Mouse (Mus musculus) liver, embryonic 14.5 days (tissue): ENCODE measurements around the gene Dock4. TPM values are rescaled to one million over a fixed set of nuclear protein-coding genes. Genes with fewer than 3 reads are reported as not detected.
A peak's percentile ranks its signal among the peaks of the same experiment; 100 is the strongest.

ENCODE experiments used
- ATAC-seq: fragments of 200-750 bp; cut with Nextera tagmentation; 2 replicates; pipeline ENCODE4 v1.8.0; 2017; ENCODE audit warnings: moderate number of reproducible peaks, mild to moderate bottlenecking, moderate library complexity; ENCODE audit not compliant: insufficient read depth
- DNase-seq, 3 experiments: peaks; one replicate each; pipeline ENCODE4 v3.0.0-alpha.2; 2012 to 2013; ENCODE audit warnings: low read depth in 3 of 3, low spot score in 3 of 3
- H3K27ac ChIP-seq: fragments of 300-500 bp; sonication (generic); 2 replicates; pipeline ENCODE4 v1.5.1; 2014; ENCODE audit warnings: moderate library complexity, mild to moderate bottlenecking, control low read depth, inconsistent platforms
- H3K27me3 ChIP-seq: fragments of 300-500 bp; sonication (generic); 2 replicates; pipeline ENCODE4 v1.6.1; 2014; ENCODE audit warnings: mild to moderate bottlenecking, low read length, moderate library complexity; ENCODE audit not compliant: control insufficient read depth, insufficient read depth
- H3K36me3 ChIP-seq: fragments of 300-500 bp; sonication (generic); replicated peaks from 2 replicates; pipeline ENCODE4 v1.6.1; 2014; ENCODE audit warnings: low read depth; ENCODE audit not compliant: control insufficient read depth, insufficient read depth
- H3K4me1 ChIP-seq, 2 experiments: fragments of 200-500 bp in 1 of 2; fragments of 300-500 bp in 1 of 2; sonication (generic) in 1 of 2; replicated peaks; 2 replicates each; pipeline ENCODE4 v1.6.1; 2012 to 2014; ENCODE audit warnings: antibody characterized with exemption in 1 of 2, inconsistent platforms in 1 of 2, low read length in 1 of 2; ENCODE audit not compliant: control insufficient read depth in 2 of 2, insufficient read depth in 2 of 2
- H3K4me2 ChIP-seq: fragments of 300-500 bp; sonication (generic); 2 replicates; pipeline ENCODE4 v1.6.1; 2014; ENCODE audit warnings: low read depth, mild to moderate bottlenecking, control low read depth, moderate library complexity
- H3K4me3 ChIP-seq, 2 experiments: fragments of 200-500 bp in 1 of 2; fragments of 300-500 bp in 1 of 2; sonication (generic) in 1 of 2; 2 replicates each; pipeline ENCODE4 v1.5.1; 2012 to 2014; ENCODE audit warnings: low read depth in 2 of 2, low read length in 2 of 2, mild to moderate bottlenecking in 2 of 2, control low read depth in 1 of 2, inconsistent platforms in 1 of 2, moderate library complexity in 1 of 2; ENCODE audit not compliant: insufficient read depth in 1 of 2
- H3K9ac ChIP-seq: fragments of 300-500 bp; sonication (generic); replicated peaks from 2 replicates; pipeline ENCODE4 v1.6.1; 2014; ENCODE audit warnings: mild to moderate bottlenecking, control low read depth, moderate library complexity
- H3K9me3 ChIP-seq: fragments of 300-500 bp; sonication (generic); 2 replicates; pipeline ENCODE4 v1.6.1; 2016; ENCODE audit warnings: low read length, mixed read lengths; ENCODE audit not compliant: control insufficient read depth
- CTCF ChIP-seq: IDR thresholded peaks from 2 replicates; pipeline ENCODE4 v1.5.1; 2016; ENCODE audit warnings: antibody characterized with exemption, low read depth, control low read depth
- EP300 ChIP-seq: IDR thresholded peaks from 2 replicates; pipeline ENCODE4 v1.6.1; 2016; ENCODE audit warnings: antibody characterized with exemption, low read depth
- WGBS: fragments of 180-500 bp; shearing (Covaris S2); extraction: QIAGEN DNeasy Blood & Tissue Kit; methylation state at CpG from one replicate; pipeline ENCODE4 v1.1.7; 2014; ENCODE audit not compliant: insufficient replicate concordance; 5-methylcytosine and 5-hydroxymethylcytosine counted together
- polyA plus RNA-seq, 2 experiments: library from polyadenylated mRNA; depleted of rRNA in 1 of 2; stranded (reverse) in 1 of 2; unstranded in 1 of 2; fragments of >200 nt; fragmentation: Nextera tagmentation in 1 of 2; extraction: Ambion mirVana in 1 of 2; gene quantifications; 2 replicates each; pipeline versions ENCODE4 v1.2.1 to v1.2.3; 2012 to 2014

Gene Dock4
- polyA plus RNA-seq (2012; rRNA removed) (0.39 and 0.49 TPM in 2 replicates), polyA plus RNA-seq (2014; fragmentation: Nextera tagmentation; extraction: Ambion mirVana) (0.37 and 0.57 TPM in 2 replicates)

DNA sequence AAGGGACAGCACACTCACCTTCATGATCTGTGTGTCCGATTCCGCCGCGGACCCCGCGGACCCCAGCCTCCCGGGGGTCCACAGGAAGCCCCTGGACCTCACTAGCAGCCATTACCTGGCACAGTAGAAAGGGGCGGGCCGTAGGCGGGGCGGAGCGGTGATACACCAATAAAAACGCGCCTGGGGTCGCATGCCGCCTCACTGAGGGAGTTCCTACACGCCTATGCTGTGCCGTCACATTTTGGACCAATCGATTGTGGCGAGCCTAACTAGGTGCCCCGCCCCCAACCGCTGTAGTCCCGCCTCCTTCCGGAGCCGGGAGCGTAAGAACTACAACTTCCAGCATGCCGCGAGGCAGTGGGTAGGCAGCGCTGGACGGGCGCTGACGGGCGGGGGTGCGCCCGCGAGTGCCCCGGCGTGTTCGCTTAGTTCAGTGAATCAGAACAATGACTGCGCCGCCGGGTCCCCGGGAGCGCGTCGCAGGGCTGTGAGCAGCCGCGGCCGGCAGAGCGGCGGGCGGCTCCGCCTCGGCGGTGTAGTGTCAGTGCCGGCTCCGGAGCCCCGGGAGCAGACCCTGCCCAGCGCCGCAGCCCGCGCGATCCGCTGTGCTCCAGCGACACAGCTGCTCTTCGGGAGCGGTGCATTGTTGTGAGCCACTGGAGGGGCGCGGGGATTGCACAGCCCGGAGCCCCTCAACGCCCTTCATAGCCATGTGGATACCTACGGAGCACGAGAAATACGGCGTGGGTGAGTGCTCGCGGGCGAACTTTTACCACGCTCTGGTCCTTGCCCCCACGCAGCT, at the start of gene Dock4, which contains the start of gene Zfp277:
TSS of gene Dock4 (plus strand) at position 305 of the 802 bp plus-strand sequence.
TSS of gene Zfp277 (minus strand) at position 255 of the 802 bp plus-strand sequence.
- peak within 1 kb of the TSS; percentile 69 for H3K9ac ChIP-seq
- H3K4me2 ChIP-seq, result peak within 1 kb of the TSS; percentile 88
- H3K4me1 ChIP-seq, result peaks cover 2 to 5% of the 10 kb centered on the region in 2 experiments; a peak in 3 of 4 replicates
- H3K27ac ChIP-seq, result no peak within 1 kb of the TSS
- DNase-seq (peak; percentile 94 to 95 (median 95)), ATAC-seq (peak; percentile 99)
- H3K36me3 ChIP-seq, result no peaks in the 10 kb centered on the region
- no peaks in the 10 kb centered on the region for H3K9me3 ChIP-seq
- under 1% methylated on average over 80 of the region's 80 CpGs for WGBS
- TF ChIP-seq CTCF, result no peak
- TF ChIP-seq EP300, result no peak
- peak within 1 kb of the TSS; percentile 82 to 89 for H3K4me3 ChIP-seq
- peaks cover 34% of the 10 kb centered on the region for H3K27me3 ChIP-seq

DNA sequence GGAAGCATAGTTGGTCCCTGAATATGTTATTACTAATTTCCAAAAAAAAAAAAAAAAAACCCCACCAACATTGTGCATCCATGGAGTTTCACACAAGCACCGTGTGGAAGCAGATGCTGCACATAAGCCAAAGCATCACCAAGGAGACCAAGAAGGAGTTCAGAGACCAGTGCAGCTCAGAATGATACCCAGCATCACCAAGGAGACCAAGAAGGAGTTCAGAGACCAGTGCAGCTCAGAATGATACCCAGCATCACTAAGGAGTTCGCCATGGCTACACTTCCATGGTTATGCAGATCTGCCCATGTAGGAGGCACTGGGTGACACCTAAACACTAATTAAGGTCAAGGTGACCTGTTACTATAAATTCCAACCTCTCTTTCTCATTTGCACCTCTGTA, 46.8 kb upstream of the Dock4 start:
- Histone ChIP-seq H3K4me2 (no peak overlapping the region), H3K27me3 (no peaks in the 10 kb centered on the region), H3K36me3 (no peaks in the 10 kb centered on the region), H3K4me1 (no peaks in the 10 kb centered on the region), H3K4me3 (no peak overlapping the region), H3K9ac (no peak overlapping the region), H3K9me3 (no peaks in the 10 kb centered on the region), H3K27ac (no peak overlapping the region)
- DNase-seq, result no peak
- WGBS, result 62% methylated on average over 2 of the region's 2 CpGs
- ATAC-seq, result no peak
- TF ChIP-seq EP300, result no peak
- TF ChIP-seq CTCF, result no peak

DNA sequence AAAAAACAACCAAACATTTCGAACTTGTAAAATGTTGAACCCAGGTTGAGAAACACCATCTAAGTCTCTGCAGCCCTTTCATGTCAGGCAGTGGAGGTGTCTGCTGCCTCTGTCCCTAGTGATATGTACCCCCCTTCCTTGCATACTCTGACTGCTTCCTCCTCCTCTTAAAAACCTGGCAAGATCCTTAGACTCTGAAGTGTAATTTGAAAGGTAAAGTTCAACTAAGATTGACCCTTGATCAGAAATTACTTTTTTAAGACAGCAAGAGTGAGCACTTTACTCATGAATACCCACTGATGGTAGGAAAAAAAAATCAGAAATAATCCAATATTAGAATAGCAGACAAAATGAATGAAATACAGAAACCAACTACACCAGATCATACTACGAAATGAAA, 46.4 kb upstream of the Dock4 start:
- no peaks in the 10 kb centered on the region for H3K27me3 ChIP-seq
- no peak for DNase-seq
- WGBS, result 64% methylated on average over 2 of the region's 2 CpGs

DNA sequence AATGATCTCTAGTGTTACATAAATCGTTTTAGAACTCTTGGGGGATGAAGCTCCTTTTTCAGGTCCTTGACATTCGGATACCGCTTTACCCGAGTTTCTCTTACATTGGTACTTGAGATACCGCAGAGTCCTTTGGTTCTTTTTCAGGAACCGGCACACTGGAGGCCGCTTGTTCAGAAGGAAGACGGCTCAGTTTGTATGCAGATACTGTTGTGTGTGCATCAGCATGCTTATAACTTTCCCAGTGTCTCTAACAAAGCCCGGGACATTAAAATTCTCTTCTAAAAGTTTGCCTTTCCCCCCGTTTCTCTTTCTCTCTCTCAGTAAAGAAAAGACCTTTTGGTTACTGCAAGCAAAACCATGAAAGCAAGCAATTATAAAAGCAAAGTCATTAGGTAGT, 45.9 kb upstream of the Dock4 start:
- no peak for DNase-seq
- H3K9me3 ChIP-seq, result no peaks in the 10 kb centered on the region
- no peak overlapping the region for H3K4me3 ChIP-seq
- 77% methylated on average over 10 of the region's 10 CpGs for WGBS
- no peak for TF ChIP-seq EP300
- no peak for TF ChIP-seq CTCF
- H3K4me1 ChIP-seq, result no peaks in the 10 kb centered on the region
- no peak for ATAC-seq
- H3K4me2 ChIP-seq, result no peak overlapping the region
- no peaks in the 10 kb centered on the region for H3K27me3 ChIP-seq
- no peak overlapping the region for H3K9ac ChIP-seq
- no peaks in the 10 kb centered on the region for H3K36me3 ChIP-seq
- no peak overlapping the region for H3K27ac ChIP-seq

More for the DNA sequence above, 46.4 kb upstream of the Dock4 start:
- no peak overlapping the region for H3K27ac ChIP-seq
- no peak for ATAC-seq
- no peak overlapping the region for H3K9ac ChIP-seq
- no peaks in the 10 kb centered on the region for H3K36me3 ChIP-seq
- no peaks in the 10 kb centered on the region for H3K9me3 ChIP-seq
- TF ChIP-seq CTCF, result no peak
- no peak for TF ChIP-seq EP300
- no peak overlapping the region for H3K4me3 ChIP-seq
- no peaks in the 10 kb centered on the region for H3K4me1 ChIP-seq
- H3K4me2 ChIP-seq, result no peak overlapping the region

DNA sequence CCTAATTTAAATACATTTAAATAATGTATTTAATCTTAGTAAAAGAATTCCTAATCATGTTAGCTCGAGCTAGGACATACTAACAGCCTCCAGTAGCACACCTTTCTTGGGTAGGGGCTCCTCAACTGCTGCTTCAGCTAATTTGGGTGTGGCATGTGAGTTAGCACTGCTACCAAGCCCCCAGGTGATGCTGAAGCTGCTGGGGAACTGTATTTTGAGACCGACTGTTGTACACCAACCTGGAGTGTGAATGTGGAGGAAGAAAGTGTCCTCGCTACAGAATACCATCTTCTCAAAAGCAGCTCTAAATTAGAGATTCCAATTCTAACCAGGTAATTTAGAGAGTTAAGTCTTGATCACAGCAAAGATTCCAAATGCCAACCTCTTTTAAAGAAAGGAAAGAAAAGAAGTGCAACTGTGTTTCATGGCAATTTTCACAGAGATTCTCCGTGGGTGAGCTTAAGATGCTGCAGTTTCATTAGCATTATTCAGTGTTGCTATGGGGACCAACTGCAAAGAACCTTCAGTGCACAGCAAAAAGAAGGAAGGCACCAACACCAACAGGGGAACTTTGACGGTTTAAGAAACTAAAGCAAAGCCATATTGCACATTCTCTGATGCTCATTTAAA, 31.0 kb upstream of the Dock4 start:
- H3K27ac ChIP-seq, result no peak overlapping the region
- H3K4me2 ChIP-seq, result no peak overlapping the region
- WGBS, result 58% methylated on average over 5 of the region's 5 CpGs
- ATAC-seq, result no peak
- H3K27me3 ChIP-seq, result no peaks in the 10 kb centered on the region
- 0 out of 4 replicates have a peak, but pooled peaks cover 0 to 2% of the 10 kb centered on the region in 2 experiments for H3K4me1 ChIP-seq
- no peak overlapping the region for H3K9ac ChIP-seq
- TF ChIP-seq EP300, result no peak
- no peak for TF ChIP-seq CTCF
- H3K36me3 ChIP-seq, result no peaks in the 10 kb centered on the region
- DNase-seq, result no peak
- no peaks in the 10 kb centered on the region for H3K9me3 ChIP-seq
- no peak overlapping the region for H3K4me3 ChIP-seq
